Mouse (Mus musculus) kidney, adult 9 months (tissue): Measurements from ENCODE around the gene Sco1.
A peak's percentile ranks its signal among the peaks of the same experiment; 100 is the strongest.
"Not testable (repeated sequence)": the region's sequence is repeated elsewhere in the genome, so short reads cannot be mapped to it uniquely, and the experiment has no call there.

ENCODE experiments used
- DNase-seq: peaks from one replicate; pipeline ENCODE4 v3.0.0; 2022

The Sco1 gene

DNA sequence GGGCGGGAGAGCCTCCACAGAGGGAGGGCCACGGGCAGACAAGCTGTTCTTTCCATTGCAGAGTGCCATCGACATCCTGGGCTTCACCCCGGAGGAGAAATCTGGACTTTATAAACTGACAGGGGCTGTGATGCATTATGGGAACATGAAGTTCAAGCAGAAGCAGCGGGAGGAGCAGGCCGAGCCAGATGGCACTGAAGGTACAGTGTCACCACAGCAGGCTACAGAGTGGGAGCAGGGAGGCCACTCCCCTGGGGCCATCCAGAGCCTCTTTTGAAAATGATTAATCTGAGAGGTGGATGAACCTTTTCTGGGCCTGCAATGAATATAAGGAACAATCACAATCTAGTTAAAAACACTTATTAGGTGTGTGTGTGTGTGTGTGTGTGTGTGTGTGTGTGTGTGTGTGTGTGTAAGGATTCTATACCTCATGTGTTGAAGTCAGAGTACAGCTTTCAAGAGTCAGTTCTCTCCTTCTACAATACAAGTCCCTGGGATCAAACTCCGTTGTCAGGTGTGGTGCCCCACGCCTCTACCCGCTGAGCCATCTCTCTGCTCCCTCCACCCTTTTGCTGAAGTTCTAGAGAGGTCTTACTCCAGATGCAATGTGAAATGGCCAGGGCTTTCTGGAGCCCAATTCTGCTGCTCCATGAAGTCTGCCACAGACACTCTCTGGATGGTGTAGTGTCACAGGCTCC is 34.1 kb downstream of the Sco1 start:
- DNase-seq, result peak; percentile 51

DNA sequence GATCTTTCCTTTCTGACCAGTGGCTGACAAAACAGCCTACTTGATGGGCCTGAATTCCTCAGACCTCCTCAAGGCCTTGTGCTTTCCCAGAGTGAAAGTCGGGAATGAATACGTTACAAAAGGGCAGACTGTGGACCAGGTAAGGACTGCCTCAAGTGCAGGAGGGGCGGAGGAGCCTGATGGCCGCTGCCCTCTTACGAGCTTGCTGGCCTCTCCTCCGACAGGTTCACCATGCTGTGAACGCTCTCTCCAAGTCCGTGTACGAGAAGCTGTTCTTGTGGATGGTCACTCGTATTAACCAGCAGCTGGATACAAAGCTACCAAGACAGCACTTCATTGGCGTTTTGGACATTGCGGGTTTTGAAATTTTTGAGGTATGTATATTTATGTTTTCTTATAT is 34.8 kb downstream of the Sco1 start:
- no peak for DNase-seq

GRCm38 (mm10) chr11:67092354-67092753 is 39.9 kb downstream of the Sco1 start:
- DNase-seq, result not testable (repeated sequence)

- no peak for DNase-seq
Observed at GRCm38 (mm10) chr11:67093201-67093600, 40.7 kb downstream of the Sco1 start.

- no peak for DNase-seq
Observed at GRCm38 (mm10) chr11:67093652-67094051, 41.2 kb downstream of the Sco1 start.

DNA sequence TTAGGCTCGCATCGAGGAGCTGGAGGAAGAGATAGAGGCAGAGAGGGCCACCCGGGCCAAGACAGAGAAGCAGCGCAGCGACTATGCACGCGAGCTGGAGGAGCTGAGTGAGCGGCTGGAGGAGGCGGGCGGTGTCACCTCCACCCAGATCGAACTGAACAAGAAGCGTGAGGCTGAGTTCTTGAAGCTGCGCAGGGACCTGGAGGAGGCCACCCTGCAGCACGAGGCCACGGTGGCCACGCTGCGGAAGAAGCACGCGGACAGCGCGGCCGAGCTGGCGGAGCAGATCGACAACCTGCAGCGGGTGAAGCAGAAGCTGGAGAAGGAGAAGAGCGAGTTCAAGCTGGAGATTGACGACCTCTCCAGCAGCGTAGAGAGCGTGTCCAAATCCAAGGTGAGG is 42.0 kb downstream of the Sco1 start:
- DNase-seq, result no peak

GRCm38 (mm10) chr11:67097709-67098108 is 45.2 kb downstream of the Sco1 start:
- DNase-seq, result no peak

DNA sequence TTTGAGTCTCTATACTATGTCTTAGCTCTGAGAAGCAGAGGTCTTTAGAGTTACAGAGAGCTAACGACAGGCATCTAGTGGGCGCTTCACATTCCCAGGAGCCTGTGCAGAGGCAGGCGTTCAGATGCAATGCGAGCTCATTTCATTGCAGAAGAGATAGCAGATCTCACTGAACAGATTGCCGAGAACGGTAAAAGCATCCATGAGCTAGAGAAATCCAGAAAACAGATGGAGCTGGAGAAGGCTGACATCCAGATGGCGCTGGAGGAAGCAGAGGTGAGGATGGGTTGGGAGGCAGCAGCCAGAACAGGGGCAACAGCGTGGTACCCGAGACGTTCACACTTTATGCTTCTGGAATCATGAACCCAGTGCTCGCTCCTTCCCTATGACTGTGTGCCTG is 46.0 kb downstream of the Sco1 start:
- no peak for DNase-seq

- DNase-seq, result no peak
Observed at GRCm38 (mm10) chr11:67099241-67099640, 46.8 kb downstream of the Sco1 start.

GRCm38 (mm10) chr11:67100169-67100568 is 47.7 kb downstream of the Sco1 start:
- DNase-seq, result peak; percentile 58

DNA sequence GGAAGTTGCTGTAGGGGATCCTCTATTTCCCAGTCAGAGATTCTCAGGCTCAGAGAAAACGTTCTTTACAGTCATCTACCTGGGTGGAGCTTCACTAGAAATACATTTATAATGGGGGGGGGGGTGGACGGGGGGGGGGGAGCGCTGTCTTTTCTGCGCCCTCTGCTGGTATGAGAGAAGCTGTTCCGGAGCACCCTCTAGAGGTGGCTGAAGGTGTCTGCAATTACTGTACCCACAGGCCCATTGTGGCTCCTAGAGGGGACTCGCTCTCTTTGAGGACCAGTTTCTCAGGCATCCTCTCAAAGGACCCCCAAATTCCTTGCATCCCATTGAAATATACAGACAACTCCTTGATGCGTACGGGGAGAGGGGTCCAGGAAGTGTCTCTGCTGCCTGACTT is 49.2 kb downstream of the Sco1 start:
- peak; percentile 56 for DNase-seq

DNA sequence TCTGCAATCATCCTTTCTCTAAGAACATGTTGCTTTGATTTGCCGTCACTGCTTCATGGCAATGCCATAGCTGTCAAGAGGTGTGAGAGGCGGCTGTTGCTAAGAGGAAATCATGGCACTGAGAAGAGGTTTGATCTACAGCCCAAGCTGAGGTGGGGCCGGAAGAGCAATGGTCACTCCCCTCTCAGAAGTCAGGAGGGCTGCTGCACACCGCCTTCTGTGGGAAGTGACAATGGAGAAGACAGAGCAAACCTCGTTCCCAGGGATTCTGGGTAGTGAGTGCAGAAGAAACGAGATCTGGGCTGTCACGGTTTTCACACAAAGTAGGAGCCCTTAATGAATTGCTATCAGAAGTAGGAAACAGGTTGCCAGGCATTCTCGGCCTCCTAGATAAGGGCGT is 50.8 kb downstream of the Sco1 start:
- DNase-seq, result no peak

GRCm38 (mm10) chr11:67104242-67104641 is 51.8 kb downstream of the Sco1 start:
- no peak for DNase-seq

DNA sequence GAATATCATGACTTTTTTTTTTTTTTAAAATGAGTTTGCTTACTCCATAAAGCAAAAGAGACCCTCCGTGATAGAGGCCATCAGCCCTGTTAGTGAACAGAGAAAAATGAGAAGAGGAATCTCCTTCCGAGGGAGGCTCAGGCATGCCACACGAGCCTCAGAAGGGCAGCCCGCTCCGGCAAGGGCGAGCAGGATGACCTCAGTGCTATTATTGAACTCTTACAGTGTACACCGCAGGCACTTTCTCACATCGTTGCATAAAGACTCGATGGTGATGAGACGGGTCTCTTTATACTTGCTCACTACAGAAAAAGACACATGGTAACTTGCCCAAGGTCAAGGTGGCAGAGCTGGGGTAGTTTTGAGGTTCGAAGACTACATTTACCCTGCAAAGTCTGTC is 52.2 kb downstream of the Sco1 start:
- DNase-seq, result no peak

DNA sequence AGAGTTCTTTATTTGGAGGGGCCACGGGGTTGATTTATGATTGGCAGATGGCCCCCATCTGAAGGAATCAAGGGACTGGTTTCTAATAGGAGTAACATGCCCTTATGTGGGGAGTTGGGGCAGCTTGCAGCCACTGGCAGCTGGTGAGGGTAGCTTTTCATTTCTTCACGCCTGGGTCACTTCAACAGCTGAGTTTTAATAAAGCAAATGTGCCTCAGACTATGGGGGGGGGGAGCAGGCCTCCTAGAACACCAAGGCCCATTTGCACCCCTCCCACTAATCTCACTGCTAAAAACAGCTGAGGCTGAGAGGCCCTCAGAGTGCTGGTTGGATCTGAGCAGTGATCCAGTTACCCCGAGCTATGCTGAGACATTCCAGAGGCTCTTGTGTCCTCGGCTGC is 53.2 kb downstream of the Sco1 start:
- no peak for DNase-seq

GRCm38 (mm10) chr11:67106973-67107372 is 54.5 kb downstream of the Sco1 start:
- no peak for DNase-seq

DNA sequence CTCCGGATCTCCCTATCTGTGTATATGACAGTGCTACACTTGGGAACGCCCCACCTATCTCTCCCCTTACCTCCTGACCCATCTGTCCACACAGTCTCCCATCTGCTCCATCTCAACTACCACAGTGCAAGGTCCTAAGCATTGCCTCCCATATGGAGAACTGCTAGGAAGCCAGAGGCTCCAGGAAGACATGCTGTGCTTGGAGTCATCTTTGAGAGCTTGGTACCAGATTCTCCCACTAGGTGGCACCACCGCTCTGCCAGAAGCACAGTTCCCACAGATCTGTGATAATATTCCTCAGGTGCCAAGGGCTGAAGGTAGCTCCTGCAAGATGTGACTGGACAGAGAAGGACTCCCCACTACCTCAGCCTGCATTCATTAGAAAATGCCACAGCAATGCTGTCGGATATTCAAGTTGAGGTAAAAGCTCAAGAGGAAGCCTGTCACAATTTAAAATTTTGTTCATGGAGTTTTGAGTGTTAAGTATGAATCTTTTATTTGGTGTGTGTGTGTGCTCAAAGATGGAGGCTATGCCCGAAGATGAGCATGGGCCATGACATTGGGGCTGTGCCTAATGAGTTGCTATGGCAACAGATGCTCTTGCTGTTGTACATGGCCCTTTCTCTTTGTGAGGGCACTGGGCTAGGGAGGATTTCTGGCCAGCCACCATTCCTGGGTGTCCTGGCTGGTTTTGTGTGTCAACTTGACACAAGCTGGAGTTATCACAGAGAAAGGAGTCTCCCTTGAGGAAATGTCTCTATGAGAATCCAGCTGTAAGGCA is 57.9 kb downstream of the Sco1 start:
- DNase-seq, result peak; percentile 76

GRCm38 (mm10) chr11:67112019-67112850 is 59.8 kb downstream of the Sco1 start:
- DNase-seq, result peak; percentile 60

GRCm38 (mm10) chr11:67112851-67113202 is 60.4 kb downstream of the Sco1 start:
- DNase-seq, result peak; percentile 69

DNA sequence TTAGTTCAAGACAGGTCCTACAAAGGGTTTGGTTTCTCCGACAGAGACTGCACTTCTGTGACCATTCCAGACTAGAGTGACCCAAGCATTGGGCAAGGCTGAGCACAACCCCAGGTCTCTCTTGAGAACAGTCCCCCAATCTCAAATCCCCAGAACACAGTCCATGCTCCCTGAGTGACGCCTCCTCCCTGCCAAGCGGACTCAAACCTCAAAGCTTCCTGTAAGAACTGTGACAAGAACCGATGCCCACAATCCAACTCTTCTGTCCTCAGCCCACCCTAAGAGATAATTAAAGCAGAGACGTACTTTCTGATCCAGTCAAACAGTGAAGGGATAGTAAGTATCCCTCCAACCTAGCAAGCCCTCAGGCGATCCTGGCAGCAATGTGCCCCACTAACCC is 60.9 kb downstream of the Sco1 start:
- no peak for DNase-seq

DNA sequence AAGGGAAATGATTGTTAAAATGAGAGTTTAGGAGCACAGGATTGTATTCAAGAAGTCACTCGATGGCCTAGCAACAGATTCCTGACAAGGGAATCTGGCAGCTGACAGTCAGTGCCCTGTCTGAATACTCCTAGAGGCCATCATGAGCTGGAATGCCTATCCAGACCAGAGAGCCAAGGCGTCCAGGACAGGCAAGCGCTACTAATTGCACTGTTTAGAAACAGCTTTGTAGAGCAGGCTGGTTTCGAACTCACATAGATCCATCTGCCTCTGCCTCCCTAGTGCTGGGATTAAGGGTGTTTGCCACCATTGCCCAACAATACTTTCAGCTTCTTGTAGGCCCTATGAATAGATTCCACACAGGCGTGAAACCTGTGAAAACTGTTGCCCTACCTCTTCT is 61.8 kb downstream of the Sco1 start:
- no peak for DNase-seq

DNA sequence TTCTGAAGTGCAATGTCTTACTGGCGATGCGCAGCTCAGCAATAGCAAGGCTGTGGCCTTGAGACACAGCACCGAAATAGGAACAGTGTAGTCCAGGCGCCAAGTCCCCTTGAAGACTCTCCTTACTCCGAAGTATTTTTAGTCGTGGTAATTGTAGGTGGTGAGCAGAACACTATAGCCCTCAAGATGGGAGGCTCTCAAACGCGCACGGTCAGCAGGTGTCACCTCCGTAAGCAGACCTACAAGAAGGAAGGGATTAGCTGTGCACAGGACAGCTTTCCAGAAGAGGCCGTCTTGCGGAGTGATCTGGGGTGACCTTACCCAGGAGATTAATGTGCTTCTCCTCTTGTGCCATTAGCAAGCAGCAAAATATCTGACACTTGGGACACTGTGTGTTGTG is 62.4 kb downstream of the Sco1 start:
- no peak for DNase-seq
